Mouse (Mus musculus) heart, embryonic 14.5 days (tissue): ENCODE results near the gene Defb19. TPM values are rescaled to one million over a fixed set of nuclear protein-coding genes. Genes with fewer than 3 reads are reported as not detected.

Experiments used
- ATAC-seq: fragments of 200-750 bp; cut with Nextera tagmentation; 2 replicates; pipeline ENCODE4 v1.8.0; 2017; ENCODE audit warnings: low read depth, moderate TSS enrichment; ENCODE audit not compliant: insufficient number of reproducible peaks, insufficient read depth, low FRiP score
- H3K27ac ChIP-seq, 2 experiments: fragments of 200-500 bp in 1 of 2; fragments of 300-500 bp in 1 of 2; sonication (generic) in 1 of 2; replicated peaks in 1 of 2; 2 replicates each; pipeline ENCODE4 v1.5.1; 2012 to 2014; ENCODE audit warnings: low read depth in 2 of 2, low read length in 2 of 2, control low read depth in 1 of 2, mild to moderate bottlenecking in 1 of 2, mixed read lengths in 1 of 2; ENCODE audit not compliant: control insufficient read depth in 1 of 2, insufficient read depth in 1 of 2
- H3K27me3 ChIP-seq: fragments of 300-500 bp; sonication (generic); 2 replicates; pipeline ENCODE4 v1.6.1; 2014; ENCODE audit warnings: mild to moderate bottlenecking, low read length, control low read depth; ENCODE audit not compliant: control insufficient read depth, insufficient read depth
- H3K36me3 ChIP-seq: fragments of 300-500 bp; sonication (generic); 2 replicates; pipeline ENCODE4 v1.6.1; 2014; ENCODE audit warnings: mild to moderate bottlenecking, control low read depth, low read length, mixed read lengths; ENCODE audit not compliant: control insufficient read depth, insufficient read depth
- H3K4me1 ChIP-seq, 2 experiments: fragments of 200-500 bp in 1 of 2; fragments of 300-500 bp in 1 of 2; sonication (generic) in 1 of 2; 2 replicates each; pipeline ENCODE4 v1.6.1; 2012 to 2014; ENCODE audit warnings: low read length in 2 of 2, control low read depth in 1 of 2, mixed read lengths in 1 of 2; ENCODE audit not compliant: control insufficient read depth in 2 of 2, insufficient read depth in 2 of 2
- H3K4me2 ChIP-seq: fragments of 300-500 bp; sonication (generic); 2 replicates; pipeline ENCODE4 v1.6.1; 2014; ENCODE audit warnings: mild to moderate bottlenecking, low read length
- H3K4me3 ChIP-seq, 2 experiments: fragments of 200-500 bp in 1 of 2; fragments of 300-500 bp in 1 of 2; sonication (generic) in 1 of 2; 2 replicates each; pipeline ENCODE4 v1.5.1; 2012 to 2014; ENCODE audit warnings: low read length in 2 of 2, mild to moderate bottlenecking in 2 of 2, control low read depth in 1 of 2, low read depth in 1 of 2, moderate library complexity in 1 of 2; ENCODE audit not compliant: control insufficient read depth in 1 of 2, insufficient read depth in 1 of 2
- H3K9ac ChIP-seq: fragments of 300-500 bp; sonication (generic); 2 replicates; pipeline ENCODE4 v1.6.1; 2014; ENCODE audit warnings: mild to moderate bottlenecking, low read length
- H3K9me3 ChIP-seq: fragments of 300-500 bp; sonication (generic); 2 replicates; pipeline ENCODE4 v1.6.1; 2016; ENCODE audit warnings: low read length, control low read depth; ENCODE audit not compliant: control insufficient read depth
- WGBS: fragments of 180-500 bp; shearing (Covaris S2); extraction: QIAGEN DNeasy Blood & Tissue Kit; methylation state at CpG from one replicate; pipeline ENCODE4 v1.1.7; 2014; 5-methylcytosine and 5-hydroxymethylcytosine counted together
- polyA plus RNA-seq: library from polyadenylated mRNA; unstranded; fragments of >200 nt; fragmentation: Nextera tagmentation; extraction: Ambion mirVana; gene quantifications from 2 replicates; pipeline ENCODE4 v1.2.1, GENCODE M21; 2014

Gene Defb19
- 1.2 TPM in 1 of 2 replicates, not detected in the other for polyA plus RNA-seq

GRCm38 (mm10) chr2:152580107-152580506 is at the start of gene Defb19:
Defb19 (minus strand) TSS chr2:152580312.
- no peak within 1 kb of the TSS for H3K9ac ChIP-seq
- no peak within 1 kb of the TSS for H3K4me2 ChIP-seq
- no peak within 1 kb of the TSS for H3K4me3 ChIP-seq
- H3K4me1 ChIP-seq: peaks cover 10 to 11% of the 10 kb centered on the region in 2 experiments
- H3K27me3 ChIP-seq: no peaks in the 10 kb centered on the region
- 42% methylated on average over 7 of the region's 7 CpGs for WGBS
- no peaks in the 10 kb centered on the region for H3K36me3 ChIP-seq
- no peak within 1 kb of the TSS for H3K27ac ChIP-seq
- no peak for ATAC-seq
- no peaks in the 10 kb centered on the region for H3K9me3 ChIP-seq

GRCm38 (mm10) chr2:152629904-152630303 is 49.8 kb upstream of the Defb19 start:
- Histone ChIP-seq H3K27me3 (peaks cover 30% of the 10 kb centered on the region), H3K36me3 (0 out of 2 replicates have a peak, but pooled peaks cover 4% of the 10 kb centered on the region), H3K4me1 (peaks cover 14 to 23% of the 10 kb centered on the region in 2 experiments), H3K4me2 (peak overlapping the region; percentile 79; the same call in 1 of the 2 replicates), H3K27ac (no peak overlapping the region), H3K9ac (no peak overlapping the region), H3K4me3 (no peak overlapping the region), H3K9me3 (no peaks in the 10 kb centered on the region)
- ATAC-seq: no peak
- WGBS: 63% methylated on average over 6 of the region's 6 CpGs

- Histone ChIP-seq H3K27ac (no peak overlapping the region), H3K4me2 (peak overlapping the region; percentile 79), H3K36me3 (0 out of 2 replicates have a peak, but pooled peaks cover 4% of the 10 kb centered on the region), H3K4me1 (peaks cover 9 to 23% of the 10 kb centered on the region in 2 experiments), H3K9ac (peak overlapping the region; percentile 44; the same call in 1 of the 2 replicates), H3K9me3 (no peaks in the 10 kb centered on the region), H3K27me3 (peaks cover 30% of the 10 kb centered on the region), H3K4me3 (peak overlapping the region in 1 of 2 experiments; percentile 11; a peak in 1 of 4 replicates)
- whole genome bisulfite sequencing: 64% methylated on average over 3 of the region's 3 CpGs
- no peak for ATAC-seq
Observed at GRCm38 (mm10) chr2:152629239-152629638, 49.1 kb upstream of the Defb19 start.

- H3K4me1 ChIP-seq: peaks cover 3 to 14% of the 10 kb centered on the region in 2 experiments; a peak in 3 of 4 replicates
- H3K4me2 ChIP-seq: peak overlapping the region; percentile 79
- H3K4me3 ChIP-seq: peak overlapping the region; percentile 48 to 53
- peak overlapping the region; percentile 77 for H3K9ac ChIP-seq
- WGBS: 41% methylated on average over 17 of the region's 17 CpGs
- H3K36me3 ChIP-seq: 0 out of 2 replicates have a peak, but pooled peaks cover 4% of the 10 kb centered on the region
- H3K27me3 ChIP-seq: peaks cover 30% of the 10 kb centered on the region
- no peak for ATAC-seq
- H3K9me3 ChIP-seq: no peaks in the 10 kb centered on the region
- peak overlapping the region in 1 of 2 experiments; percentile 34; a peak in 1 of 4 replicates for H3K27ac ChIP-seq
Observed at GRCm38 (mm10) chr2:152628066-152628465, 48.0 kb upstream of the Defb19 start.

GRCm38 (mm10) chr2:152626774-152627591 is 46.9 kb upstream of the Defb19 start, which contains the start of gene Rem1:
Rem1 (plus strand) TSS chr2:152626951.
- H3K9me3 ChIP-seq: no peaks in the 10 kb centered on the region
- H3K36me3 ChIP-seq: 0 out of 2 replicates have a peak, but pooled peaks cover 4% of the 10 kb centered on the region
- H3K4me3 ChIP-seq: peak within 1 kb of the TSS; percentile 48 to 53
- H3K4me2 ChIP-seq: peak within 1 kb of the TSS; percentile 79
- H3K9ac ChIP-seq: peak within 1 kb of the TSS; percentile 77
- H3K27ac ChIP-seq: peak within 1 kb of the TSS; percentile 21 to 34; a peak in 2 of 4 replicates
- H3K4me1 ChIP-seq: peaks cover 0 to 7% of the 10 kb centered on the region in 2 experiments; a peak in 2 of 4 replicates
- H3K27me3 ChIP-seq: peaks cover 30% of the 10 kb centered on the region
- ATAC-seq: no peak; the same call in 1 of the 2 replicates
- WGBS: under 1% methylated on average over 59 of the region's 59 CpGs

- 12% methylated on average over 1 of the region's 1 CpGs for WGBS
- peaks cover 30% of the 10 kb centered on the region for H3K27me3 ChIP-seq
- no peaks in the 10 kb centered on the region for H3K36me3 ChIP-seq
- H3K9me3 ChIP-seq: no peaks in the 10 kb centered on the region
- H3K4me1 ChIP-seq: peaks cover 2 to 7% of the 10 kb centered on the region in 2 experiments; a peak in 2 of 4 replicates
- no peak overlapping the region for H3K4me2 ChIP-seq
- no peak overlapping the region for H3K9ac ChIP-seq
- ATAC-seq: no peak
- no peak overlapping the region for H3K27ac ChIP-seq
- H3K4me3 ChIP-seq: no peak overlapping the region
Observed at GRCm38 (mm10) chr2:152625256-152625655, 45.1 kb upstream of the Defb19 start.

- H3K27me3 ChIP-seq: peaks cover 30% of the 10 kb centered on the region
- WGBS: 90% methylated on average over 2 of the region's 2 CpGs
- H3K4me1 ChIP-seq: peaks cover 2 to 7% of the 10 kb centered on the region in 2 experiments; a peak in 2 of 4 replicates
- H3K9me3 ChIP-seq: no peaks in the 10 kb centered on the region
- no peak overlapping the region for H3K9ac ChIP-seq
- no peak for ATAC-seq
- no peak overlapping the region for H3K4me3 ChIP-seq
- H3K27ac ChIP-seq: no peak overlapping the region
- no peaks in the 10 kb centered on the region for H3K36me3 ChIP-seq
- H3K4me2 ChIP-seq: no peak overlapping the region
Observed at GRCm38 (mm10) chr2:152624566-152624965, 44.5 kb upstream of the Defb19 start.
